Comparison of ENCODE assay signal across 22 mouse cellular contexts in the genomic region with DNA sequence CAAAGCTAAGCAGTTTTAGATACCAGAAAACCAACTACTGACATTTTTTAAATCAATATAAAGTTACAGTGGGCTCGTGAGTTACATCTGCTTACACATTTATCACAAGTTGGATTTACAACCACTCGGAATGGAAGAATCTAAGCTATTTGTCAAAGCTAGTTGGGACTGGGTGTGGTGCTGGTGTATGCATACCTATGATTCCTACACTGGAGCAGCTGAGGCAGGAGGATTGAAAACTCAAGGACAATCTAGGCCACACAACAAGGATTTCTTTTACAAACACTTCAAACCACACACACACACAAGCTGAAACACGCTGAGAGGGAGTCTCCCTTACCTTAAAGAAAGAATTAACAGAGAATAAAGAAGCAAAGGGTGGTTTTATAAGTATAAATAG. TPM values are rescaled to one million over a fixed set of nuclear protein-coding genes. Genes with fewer than 3 reads are reported as not detected.
DNase-seq lines count a peak whose midpoint lies in the region; ATAC-seq and TF ChIP-seq lines count a peak whose summit lies in the region.
"Had no signal": no experiment of that assay in that cellular context is flagged by ENCODE, and none has a peak within 500 bp of the region (broad histone marks: within the 10 kb centered on the region; RNA-seq: fewer than 3 reads in every experiment).

No protein-coding gene starts in this region.

- no peaks in the 10 kb centered on the region for H3K4me1 ChIP-seq in lung, postnatal 0 days (ENCODE audit: insufficient read depth, low read depth, low read length)

- ATAC-seq in lung, postnatal 0 days: no peak
- ATAC-seq: forebrain, embryonic 14.5 days; forebrain, embryonic 16.5 days had no signal

- H3K36me3 ChIP-seq in lung, postnatal 0 days (ENCODE audit: insufficient read depth, low read length): no peaks in the 10 kb centered on the region
- H3K36me3 ChIP-seq: embryonic facial prominence, embryonic 15.5 days; G1E had no signal

- no peak overlapping the region for H3K9ac ChIP-seq in lung, postnatal 0 days (replicated peaks; ENCODE audit: low read depth)
- H3K9ac ChIP-seq: embryonic facial prominence, embryonic 13.5 days; embryonic facial prominence, embryonic 15.5 days; forebrain, embryonic 12.5 days had no signal

- no peaks in the 10 kb centered on the region for H3K9me3 ChIP-seq in lung, postnatal 0 days (ENCODE audit: low read length)
- H3K9me3 ChIP-seq: embryonic facial prominence, embryonic 13.5 days; embryonic facial prominence, embryonic 15.5 days; forebrain, embryonic 12.5 days had no signal

- no peak overlapping the region for H3K4me2 ChIP-seq in lung, postnatal 0 days (replicated peaks; ENCODE audit: low read depth, low read length)
- H3K4me2 ChIP-seq: embryonic facial prominence, embryonic 13.5 days; embryonic facial prominence, embryonic 15.5 days; forebrain, embryonic 12.5 days had no signal

- intact Hi-C loops in left cerebral cortex, adult 2 months (cut with DNase I): no loop called here

- no peak for DNase-seq in left cerebral cortex, adult 2 months (ENCODE audit: extremely low spot score in 1 of 2, low spot score in 2 of 2)
- no peak for DNase-seq in left cerebral cortex, adult 9 months (ENCODE audit: low spot score in 2 of 2)
- DNase-seq in Muller cell, postnatal 12 days (ENCODE audit: inconsistent ontology term): peak; percentile 41
- peak; percentile 79 for DNase-seq in ZHBTc4 (ENCODE audit: low read depth, low spot score)
- no peak for DNase-seq in embryo, embryonic 11 days
- no peak for DNase-seq in lung, postnatal 0 days (ENCODE audit: low spot score)
- DNase-seq: adrenal gland, adult 2 months; adrenal gland, postnatal 10 days; adrenal gland, postnatal 25 days; cerebellum, adult 11 months; cerebellum, adult 18-20 months; cerebellum, adult 8-10 months; cerebellum, adult 9-11 months; cerebellum, postnatal 25 days had no signal

- H3K4me3 ChIP-seq in left cerebral cortex, adult 2 months: no peak overlapping the region
- H3K4me3 ChIP-seq in lung, postnatal 0 days (ENCODE audit: low read depth, low read length): no peak overlapping the region
- H3K4me3 ChIP-seq: embryonic facial prominence, embryonic 13.5 days; embryonic facial prominence, embryonic 15.5 days; erythroblast, embryonic 14.5 days; forebrain, embryonic 10.5 days; forebrain, embryonic 12.5 days had no signal

- no peak for TF ChIP-seq EP300 in lung, postnatal 0 days (IDR thresholded peaks at IDR 0.05)

- 0 out of 2 replicates have a peak overlapping the region, but pooled peaks have one; percentile 10 for H3K27ac ChIP-seq in left cerebral cortex, adult 2 months
- H3K27ac ChIP-seq in lung, postnatal 0 days (ENCODE audit: low read length): no peak overlapping the region
- H3K27ac ChIP-seq: embryonic facial prominence, embryonic 13.5 days; embryonic facial prominence, embryonic 15.5 days; forebrain, embryonic 10.5 days; forebrain, embryonic 12.5 days had no signal

- TF ChIP-seq CTCF in left cerebral cortex, adult 2 months (IDR thresholded peaks at IDR 0.05): no peak
- no peak for TF ChIP-seq CTCF in lung, postnatal 0 days (IDR thresholded peaks at IDR 0.05)

- no peaks in the 10 kb centered on the region for H3K27me3 ChIP-seq in lung, postnatal 0 days (replicated peaks; ENCODE audit: insufficient read depth, low read length)
- H3K27me3 ChIP-seq: embryonic facial prominence, embryonic 13.5 days; embryonic facial prominence, embryonic 15.5 days; forebrain, embryonic 12.5 days had no signal

- 68% methylated on average over 3 of the region's 3 CpGs for WGBS in lung, postnatal 0 days

RNA-seq across cellular contexts. Expression of a gene that starts 40.1 kb away (rescaled TPM):
- total RNA-seq in left cerebral cortex, adult 2 months (2021): 100 to 1,000 TPM; 653 to 673 TPM
- polyA plus RNA-seq in lung, postnatal 0 days (2015; fragmentation: Nextera tagmentation; extraction: Ambion mirVana): 7.1 and 8.7 TPM in 2 replicates
- total RNA-seq: G1E had no signal
- polyA plus RNA-seq: G1E had no signal

Comparison
In these comparisons a context has a peak if more than half of its experiments do, and no peak if none do; other contexts are left out.
1. DNase-seq: peak in Muller cell, postnatal 12 days (single experiment) and ZHBTc4 (single experiment); none in left cerebral cortex, adult 2 months (0 of 2), left cerebral cortex, adult 9 months (0 of 2), embryo, embryonic 11 days (single experiment) and lung, postnatal 0 days (single experiment).